Mouse (Mus musculus): Measurements from ENCODE around the gene Myl6.

GRCm38 (mm10) chr10:128503532-128503931, 9.6 kb upstream of the Myl6 start:
- TF ChIP-seq CTCF (IDR thresholded peaks at IDR 0.05; ENCODE audit: borderline replicate concordance, control insufficient read depth, extremely low read depth, insufficient read depth, low read length, poor library complexity) (no peak), POLR2A (IDR thresholded peaks at IDR 0.05; ENCODE audit: control insufficient read depth, extremely low read depth, insufficient read depth, low read length, poor library complexity) (no peak)
